Mouse (Mus musculus) layer of hippocampus, postnatal 36 days (tissue): ENCODE results near the gene AC192777.2. TPM values are rescaled to one million over a fixed set of nuclear protein-coding genes. Genes with fewer than 3 reads are reported as not detected.
"Not testable (repeated sequence)": the region's sequence is repeated elsewhere in the genome, so short reads cannot be mapped to it uniquely, and the experiment has no call there.

Experiments
- DNase-seq, 2 experiments: peaks; one replicate each; pipeline ENCODE4 v3.0.0; 2022
- microRNA-seq, 2 experiments: library from miRNA; unstranded; fragments of <30 nt; microRNA quantifications; one replicate each; pipeline ENCODE4 v1.2.0; 2021
- total RNA-seq, 2 experiments: library from RNA; stranded (reverse); gene quantifications; 2 replicates each; pipeline ENCODE4 v1.2.3; 2021

AC192777.2 gene
- not detected for total RNA-seq

- DNase-seq = not testable (repeated sequence)
Measured at GRCm38 (mm10) chr17:40095150-40095549, at the start of gene AC192777.2. AC192777.2 (plus strand) TSS chr17:40095450.

- DNase-seq = not testable (repeated sequence)
Measured at GRCm38 (mm10) chr17:40116172-40116571, 20.9 kb downstream of the AC192777.2 start.

- not testable (repeated sequence) for DNase-seq
Measured at GRCm38 (mm10) chr17:40116877-40117276, 21.6 kb downstream of the AC192777.2 start.

Small RNA genes within 50 kb of the gene (microRNA-seq; reads per million reads assigned to microRNA genes)
- 0 reads per million in 2 experiments for gene Gm26376

Other genes starting within 250 kb of the AC192777.2 start
- gene Esp38, start 144.9 kb upstream of the AC192777.2 start, total RNA-seq = not detected
- not detected for gene Pgk2, start 113.2 kb downstream of the AC192777.2 start, total RNA-seq
- gene Crisp3, start 146.8 kb downstream of the AC192777.2 start, total RNA-seq = not detected
- gene Crisp1, start 223.8 kb downstream of the AC192777.2 start, total RNA-seq = not detected